Mouse (Mus musculus): ENCODE data around the gene Rhd. TPM values are rescaled to one million over a fixed set of nuclear protein-coding genes. Genes with fewer than 3 reads are reported as not detected.
A peak's percentile ranks its signal among the peaks of the same experiment; 100 is the strongest.
"Not testable (repeated sequence)": the region's sequence is repeated elsewhere in the genome, so short reads cannot be mapped to it uniquely, and the experiment has no call there.

Gene Rhd
- polyA plus RNA-seq (2011; ENCODE audit: insufficient read depth, insufficient read length, low replicate concordance, missing spikeins) = 147 and 211 TPM in 2 replicates

DNA sequence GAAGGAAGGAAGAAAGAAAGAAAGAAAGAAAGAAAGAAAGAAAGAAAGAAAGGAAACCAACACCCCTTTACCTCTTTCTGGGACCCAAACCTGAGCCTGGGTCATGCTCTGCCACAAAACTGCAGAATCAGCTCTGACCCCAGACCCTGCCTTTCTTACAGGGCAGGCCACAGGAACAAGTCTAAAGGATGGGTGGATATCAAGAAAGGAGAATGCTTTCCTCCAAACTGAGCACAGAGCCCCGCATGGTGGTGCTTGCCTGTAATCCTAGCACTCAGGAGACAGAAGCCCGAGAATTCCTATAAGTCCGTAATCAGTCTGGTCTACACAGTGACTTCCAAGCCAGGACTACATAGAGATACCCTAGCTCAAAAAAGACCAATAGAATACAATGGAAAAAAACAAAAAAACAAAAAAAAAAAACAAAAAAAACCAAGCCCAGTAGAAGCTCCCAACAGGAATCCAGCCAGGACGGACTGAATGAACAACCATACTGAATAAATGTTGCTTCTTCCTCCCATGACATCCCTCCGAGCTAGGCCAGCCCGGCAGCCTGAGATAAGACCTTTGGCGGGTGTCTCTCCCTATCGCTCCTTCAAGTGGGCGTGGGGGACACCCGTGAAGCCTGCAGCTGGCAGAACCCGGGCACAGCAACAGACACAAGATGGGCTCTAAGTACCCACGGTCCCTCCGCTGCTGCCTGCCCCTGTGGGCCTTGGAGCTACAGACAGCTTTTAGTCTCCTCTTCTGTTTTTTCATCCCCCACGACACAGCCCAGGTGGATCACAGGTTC is at the start of gene Rhd:
Gene Rhd, plus strand, starts transcription at position 600 of the 793 bp plus-strand sequence.
- peaks cover 1% of the 10 kb centered on the region; the same call in 1 of the 2 replicates for H3K4me1 ChIP-seq (ENCODE audit: control insufficient read depth, insufficient read depth, low read length)
- peak within 1 kb of the TSS; percentile 46 for H3K27ac ChIP-seq (ENCODE audit: control insufficient read depth, insufficient read depth, low read depth, low read length, poor library complexity)
- 62% methylated on average over 14 of the region's 14 CpGs for WGBS
- H3K4me3 ChIP-seq (replicated peaks; ENCODE audit: control insufficient read depth, low read depth, low read length) = peak within 1 kb of the TSS; percentile 84
- TF ChIP-seq CTCF (IDR thresholded peaks at IDR 0.05; ENCODE audit: control insufficient read depth, insufficient read depth, low read length) (no peak), POLR2A (IDR thresholded peaks at IDR 0.05; ENCODE audit: borderline replicate concordance, control insufficient read depth, low read depth, low read length) (peak; percentile 92)

DNA sequence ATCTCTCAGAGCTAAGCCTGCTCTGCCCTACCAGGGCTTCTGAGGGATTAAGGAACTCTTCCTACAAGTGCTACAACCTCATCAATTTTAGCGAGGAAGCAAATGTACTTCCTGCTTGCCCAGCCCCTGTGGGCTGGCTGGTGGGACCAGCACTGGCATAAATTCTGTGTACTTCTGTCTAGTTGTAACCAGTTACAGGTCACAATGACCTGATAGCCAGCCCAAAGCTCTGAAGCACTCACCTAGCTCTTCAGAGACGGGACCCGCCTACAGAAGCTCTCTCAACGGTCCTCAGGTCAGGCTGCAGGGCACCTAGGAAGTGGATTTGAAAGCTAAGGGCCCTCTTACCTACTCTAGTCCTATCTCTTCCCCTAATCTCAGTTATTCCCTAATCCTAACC is 46.6 kb upstream of the Rhd start:
- 43% methylated on average over 4 of the region's 4 CpGs for WGBS
- no peak overlapping the region for H3K27ac ChIP-seq (ENCODE audit: control insufficient read depth, insufficient read depth, low read depth, low read length, poor library complexity)

DNA sequence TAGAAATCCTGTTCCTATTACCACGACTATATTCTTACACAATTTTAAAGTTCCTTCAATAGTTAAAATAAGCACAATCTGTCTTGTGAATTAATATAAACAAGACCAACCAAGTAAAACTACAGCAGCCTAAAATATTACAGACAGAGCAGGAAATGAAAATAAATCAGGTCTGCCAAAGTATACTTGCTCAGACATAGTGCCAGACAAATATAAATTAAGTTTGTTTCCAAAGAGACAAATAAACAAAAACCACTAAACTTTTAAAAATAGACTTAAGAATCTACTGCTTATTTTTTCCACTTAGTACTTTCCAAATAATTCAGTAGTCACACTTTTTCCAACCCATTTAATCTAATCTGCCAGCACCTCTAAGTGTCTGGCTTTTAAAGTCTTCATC is 43.3 kb upstream of the Rhd start:
- Histone ChIP-seq H3K4me1 (ENCODE audit: control insufficient read depth, insufficient read depth, low read length) (no peaks in the 10 kb centered on the region; the same call in 1 of the 2 replicates), H3K4me3 (replicated peaks; ENCODE audit: control insufficient read depth, low read depth, low read length) (no peak overlapping the region), H3K27ac (ENCODE audit: control insufficient read depth, insufficient read depth, low read depth, low read length, poor library complexity) (no peak overlapping the region)
- TF ChIP-seq CTCF (IDR thresholded peaks at IDR 0.05; ENCODE audit: control insufficient read depth, insufficient read depth, low read length) = no peak
- no peak for TF ChIP-seq POLR2A (IDR thresholded peaks at IDR 0.05; ENCODE audit: borderline replicate concordance, control insufficient read depth, low read depth, low read length)
- 21% methylated on average over 1 of the region's 1 CpGs for WGBS

More for the DNA sequence above, 46.6 kb upstream of the Rhd start:
- Histone ChIP-seq H3K4me3 (replicated peaks; ENCODE audit: control insufficient read depth, low read depth, low read length) (no peak overlapping the region), H3K4me1 (ENCODE audit: control insufficient read depth, insufficient read depth, low read length) (no peaks in the 10 kb centered on the region; the same call in 1 of the 2 replicates)
- TF ChIP-seq POLR2A (IDR thresholded peaks at IDR 0.05; ENCODE audit: borderline replicate concordance, control insufficient read depth, low read depth, low read length) = no peak
- no peak for TF ChIP-seq CTCF (IDR thresholded peaks at IDR 0.05; ENCODE audit: control insufficient read depth, insufficient read depth, low read length)

DNA sequence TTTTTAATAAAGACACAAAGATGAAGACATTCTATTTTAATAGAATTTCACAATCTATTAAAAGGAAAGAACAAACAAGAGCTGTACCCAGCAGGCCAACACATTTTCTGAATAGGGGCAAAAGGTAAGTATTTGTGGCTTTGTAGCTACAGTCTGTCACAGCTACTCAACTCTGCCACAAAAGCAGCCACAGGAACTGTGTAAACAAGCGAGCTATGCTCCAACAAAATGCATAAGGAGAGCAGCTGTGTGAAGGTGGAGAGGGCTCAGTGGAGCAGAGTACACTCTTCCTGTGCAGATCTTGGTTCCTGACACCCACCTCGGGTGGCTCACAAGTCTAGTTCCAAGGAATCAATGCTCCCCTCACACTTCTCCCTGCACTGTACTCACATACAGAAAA is 40.8 kb upstream of the Rhd start:
- H3K27ac ChIP-seq (ENCODE audit: control insufficient read depth, insufficient read depth, low read depth, low read length, poor library complexity) = no peak overlapping the region; the same call in 1 of the 2 replicates
- 60% methylated on average over 2 of the region's 2 CpGs for WGBS
- TF ChIP-seq CTCF (IDR thresholded peaks at IDR 0.05; ENCODE audit: control insufficient read depth, insufficient read depth, low read length) (no peak), POLR2A (IDR thresholded peaks at IDR 0.05; ENCODE audit: borderline replicate concordance, control insufficient read depth, low read depth, low read length) (no peak)
- H3K4me3 ChIP-seq (replicated peaks; ENCODE audit: control insufficient read depth, low read depth, low read length) = no peak overlapping the region
- H3K4me1 ChIP-seq (ENCODE audit: control insufficient read depth, insufficient read depth, low read length) = no peaks in the 10 kb centered on the region; the same call in 1 of the 2 replicates

DNA sequence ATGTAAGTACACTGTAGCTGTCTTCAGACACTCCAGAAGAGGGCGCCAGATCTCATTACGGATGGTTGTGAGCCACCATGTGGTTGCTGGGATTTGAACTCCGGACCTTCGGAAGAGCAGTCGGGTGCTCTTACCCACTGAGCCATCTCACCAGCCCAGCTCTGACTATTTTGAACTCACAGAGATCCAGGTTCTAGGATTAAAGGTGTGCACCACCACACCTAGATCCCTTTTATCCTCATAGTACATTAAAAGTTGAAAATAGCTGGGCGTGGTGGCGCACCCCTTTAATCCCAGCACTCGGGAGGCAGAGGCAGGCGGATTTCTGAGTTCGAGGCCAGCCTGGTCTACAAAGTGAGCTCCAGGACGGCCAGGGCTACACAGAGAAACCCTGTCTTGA is 38.5 kb upstream of the Rhd start:
- not testable (repeated sequence) for H3K27ac ChIP-seq (ENCODE audit: control insufficient read depth, insufficient read depth, low read depth, low read length, poor library complexity); H3K4me3 ChIP-seq (replicated peaks; ENCODE audit: control insufficient read depth, low read depth, low read length); H3K4me1 ChIP-seq (ENCODE audit: control insufficient read depth, insufficient read depth, low read length)
- WGBS = 88% methylated on average over 11 of the region's 11 CpGs

DNA sequence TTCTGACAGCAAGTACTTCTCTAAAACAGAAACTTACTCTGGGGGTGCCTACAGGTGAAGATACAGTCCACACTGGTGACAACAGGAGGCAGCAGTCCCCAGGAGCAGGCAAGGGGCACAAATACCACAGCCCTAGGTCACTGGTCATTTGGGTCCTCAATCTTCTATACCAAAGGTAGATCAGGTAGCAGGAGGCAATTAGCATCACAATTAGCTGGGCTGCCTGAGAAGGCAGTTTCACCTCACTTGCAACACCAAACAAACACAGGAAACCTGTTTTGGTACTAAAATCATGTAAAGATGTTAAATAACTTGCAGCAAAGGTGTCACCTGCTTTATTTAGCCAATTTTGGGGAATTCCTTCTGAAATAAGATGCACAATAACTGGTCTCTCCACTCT is 38.0 kb upstream of the Rhd start:
- no peak overlapping the region for H3K27ac ChIP-seq (ENCODE audit: control insufficient read depth, insufficient read depth, low read depth, low read length, poor library complexity)
- H3K4me3 ChIP-seq (replicated peaks; ENCODE audit: control insufficient read depth, low read depth, low read length) = no peak overlapping the region
- no peak for TF ChIP-seq CTCF (IDR thresholded peaks at IDR 0.05; ENCODE audit: control insufficient read depth, insufficient read depth, low read length)
- no peak for TF ChIP-seq POLR2A (IDR thresholded peaks at IDR 0.05; ENCODE audit: borderline replicate concordance, control insufficient read depth, low read depth, low read length)
- no peaks in the 10 kb centered on the region; the same call in 1 of the 2 replicates for H3K4me1 ChIP-seq (ENCODE audit: control insufficient read depth, insufficient read depth, low read length)

DNA sequence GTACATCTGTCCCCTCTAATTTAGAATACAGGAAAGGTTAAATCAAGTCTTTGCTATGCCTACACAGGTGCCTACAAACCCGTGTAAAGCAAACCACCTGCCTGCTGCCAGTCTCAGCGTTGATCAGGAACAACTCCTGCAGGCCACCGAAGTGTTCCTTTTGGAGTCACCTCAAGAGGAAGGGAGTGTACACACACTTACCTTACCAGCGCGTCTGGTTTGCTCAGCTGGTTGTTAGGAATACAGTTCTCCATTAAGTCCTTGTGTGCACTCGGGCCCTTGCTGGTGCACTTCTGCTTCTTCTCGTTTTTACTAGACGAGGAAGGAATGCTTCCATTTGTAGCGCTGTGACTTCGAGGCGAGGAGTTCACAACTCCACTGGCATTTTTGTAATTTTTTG is 36.5 kb upstream of the Rhd start:
- WGBS = 79% methylated on average over 11 of the region's 11 CpGs
- no peak for TF ChIP-seq POLR2A (IDR thresholded peaks at IDR 0.05; ENCODE audit: borderline replicate concordance, control insufficient read depth, low read depth, low read length)
- no peak for TF ChIP-seq CTCF (IDR thresholded peaks at IDR 0.05; ENCODE audit: control insufficient read depth, insufficient read depth, low read length)
- no peaks in the 10 kb centered on the region; the same call in 1 of the 2 replicates for H3K4me1 ChIP-seq (ENCODE audit: control insufficient read depth, insufficient read depth, low read length)
- no peak overlapping the region for H3K4me3 ChIP-seq (replicated peaks; ENCODE audit: control insufficient read depth, low read depth, low read length)
- H3K27ac ChIP-seq (ENCODE audit: control insufficient read depth, insufficient read depth, low read depth, low read length, poor library complexity) = no peak overlapping the region

DNA sequence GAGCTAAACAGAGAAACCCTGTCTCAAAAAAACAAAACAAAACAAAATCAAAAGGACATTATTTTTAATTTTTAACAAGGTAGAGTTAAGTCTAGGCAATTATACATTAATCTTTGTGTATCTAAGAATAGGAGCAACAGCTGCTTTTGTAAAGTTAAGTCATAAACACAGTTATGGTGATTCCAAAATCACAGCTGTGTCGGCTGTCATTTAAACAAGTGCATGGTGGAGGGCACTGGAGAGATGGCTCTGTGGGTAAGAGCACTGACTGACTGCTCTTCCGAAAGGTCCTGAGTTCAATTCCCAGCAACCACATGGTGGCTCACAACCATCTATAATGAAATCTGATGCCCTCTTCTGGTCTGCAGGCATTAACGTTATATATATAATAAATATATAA is 32.4 kb upstream of the Rhd start:
- WGBS = 90% methylated on average over 3 of the region's 3 CpGs
- no peak for TF ChIP-seq CTCF (IDR thresholded peaks at IDR 0.05; ENCODE audit: control insufficient read depth, insufficient read depth, low read length)
- no peak for TF ChIP-seq POLR2A (IDR thresholded peaks at IDR 0.05; ENCODE audit: borderline replicate concordance, control insufficient read depth, low read depth, low read length)
- H3K4me1 ChIP-seq (ENCODE audit: control insufficient read depth, insufficient read depth, low read length) = no peaks in the 10 kb centered on the region
- no peak overlapping the region for H3K4me3 ChIP-seq (replicated peaks; ENCODE audit: control insufficient read depth, low read depth, low read length)
- H3K27ac ChIP-seq (ENCODE audit: control insufficient read depth, insufficient read depth, low read depth, low read length, poor library complexity) = no peak overlapping the region

Measured in bone marrow, adult 2 months (tissue).